Mouse (Mus musculus) myocyte (in vitro differentiated cells): ENCODE measurements around the gene Gramd1b. TPM values are rescaled to one million over a fixed set of nuclear protein-coding genes. Genes with fewer than 3 reads are reported as not detected.

ENCODE experiments used
- H3K27me3 ChIP-seq: one replicate; pipeline ENCODE4 v1.6.1; 2011; ENCODE audit not compliant: control insufficient read depth, insufficient read depth, insufficient read length
- H3K36me3 ChIP-seq: one replicate; pipeline ENCODE4 v1.6.1; 2011; ENCODE audit not compliant: control insufficient read depth, insufficient read depth
- H3K4me2 ChIP-seq: one replicate; pipeline ENCODE4 v1.6.1; 2011; ENCODE audit warnings: low read depth, control low read depth
- H3K4me3 ChIP-seq: one replicate; pipeline ENCODE4 v1.5.1; 2011; ENCODE audit warnings: mild to moderate bottlenecking, control low read depth, moderate library complexity
- H3K79me2 ChIP-seq: one replicate; pipeline ENCODE4 v1.6.1; 2011; ENCODE audit not compliant: control insufficient read depth, insufficient read depth
- H3ac ChIP-seq: one replicate; pipeline ENCODE4 v1.6.1; 2011; ENCODE audit not compliant: control insufficient read depth, insufficient read length
- CEBPB ChIP-seq: IDR thresholded peaks from 2 replicates; pipeline ENCODE4 v1.6.1; 2011; ENCODE audit warnings: mild to moderate bottlenecking, moderate library complexity; ENCODE audit not compliant: poor library complexity, insufficient read depth, severe bottlenecking
- E2F4 ChIP-seq: IDR thresholded peaks from one replicate; pipeline ENCODE4 v1.6.1; 2011; ENCODE audit warnings: mild to moderate bottlenecking, control low read depth, moderate library complexity; ENCODE audit not compliant: insufficient read depth
- MAX ChIP-seq: IDR thresholded peaks from one replicate; pipeline ENCODE4 v1.6.1; 2011; ENCODE audit warnings: low read depth, mild to moderate bottlenecking, control low read depth
- MYOD1 ChIP-seq, 3 experiments: IDR thresholded peaks; one replicate each; pipeline ENCODE4 v1.6.1; 2011; ENCODE audit warnings: control low read depth in 2 of 3, low read depth in 2 of 3, mild to moderate bottlenecking in 2 of 3, moderate library complexity in 1 of 3; ENCODE audit not compliant: insufficient read length in 2 of 3, control insufficient read depth in 1 of 3
- MYOG ChIP-seq, 3 experiments: IDR thresholded peaks; one replicate each; pipeline ENCODE4 v1.6.1; 2011; ENCODE audit warnings: control low read depth in 2 of 3, low read depth in 2 of 3, mild to moderate bottlenecking in 2 of 3; ENCODE audit not compliant: insufficient read length in 2 of 3, control insufficient read depth in 1 of 3, insufficient read depth in 1 of 3
- POLR2A ChIP-seq: IDR thresholded peaks from one replicate; pipeline ENCODE4 v1.6.1; 2011; ENCODE audit warnings: low read depth, mild to moderate bottlenecking, control low read depth, moderate library complexity; ENCODE audit not compliant: insufficient read length
- POLR2AphosphoS2 ChIP-seq: IDR thresholded peaks from one replicate; pipeline ENCODE4 v1.6.1; 2011; ENCODE audit warnings: low read depth, control low read depth; ENCODE audit not compliant: insufficient read length
- REST ChIP-seq: IDR thresholded peaks from one replicate; pipeline ENCODE4 v1.6.1; 2011; ENCODE audit warnings: mild to moderate bottlenecking, control low read depth, moderate library complexity; ENCODE audit not compliant: insufficient read depth, insufficient read length
- SRF ChIP-seq: IDR thresholded peaks from one replicate; pipeline ENCODE4 v1.6.1; 2011; ENCODE audit warnings: low read depth; ENCODE audit not compliant: control insufficient read depth, insufficient read length
- TCF12 ChIP-seq: IDR thresholded peaks from one replicate; pipeline ENCODE4 v1.6.1; 2011; ENCODE audit warnings: mild to moderate bottlenecking, control low read depth; ENCODE audit not compliant: poor library complexity, insufficient read depth, severe bottlenecking
- TCF3 ChIP-seq: IDR thresholded peaks from one replicate; pipeline ENCODE4 v1.6.1; 2011; ENCODE audit warnings: low read depth, control low read depth; ENCODE audit not compliant: insufficient read length
- USF1 ChIP-seq: IDR thresholded peaks from one replicate; pipeline ENCODE4 v1.6.1; 2011; ENCODE audit warnings: low read depth, mild to moderate bottlenecking, control low read depth, moderate library complexity
- polyA plus RNA-seq: library from polyadenylated mRNA; unstranded; fragments of >200 nt; fragmentation: generic; extraction: Trizol; gene quantifications from one replicate; pipeline ENCODE4 v1.2.1, GENCODE M21; 2012; ENCODE audit warnings: missing spikeins

The Gramd1b gene
- polyA plus RNA-seq, 1 experiment: 33.9 TPM

DNA sequence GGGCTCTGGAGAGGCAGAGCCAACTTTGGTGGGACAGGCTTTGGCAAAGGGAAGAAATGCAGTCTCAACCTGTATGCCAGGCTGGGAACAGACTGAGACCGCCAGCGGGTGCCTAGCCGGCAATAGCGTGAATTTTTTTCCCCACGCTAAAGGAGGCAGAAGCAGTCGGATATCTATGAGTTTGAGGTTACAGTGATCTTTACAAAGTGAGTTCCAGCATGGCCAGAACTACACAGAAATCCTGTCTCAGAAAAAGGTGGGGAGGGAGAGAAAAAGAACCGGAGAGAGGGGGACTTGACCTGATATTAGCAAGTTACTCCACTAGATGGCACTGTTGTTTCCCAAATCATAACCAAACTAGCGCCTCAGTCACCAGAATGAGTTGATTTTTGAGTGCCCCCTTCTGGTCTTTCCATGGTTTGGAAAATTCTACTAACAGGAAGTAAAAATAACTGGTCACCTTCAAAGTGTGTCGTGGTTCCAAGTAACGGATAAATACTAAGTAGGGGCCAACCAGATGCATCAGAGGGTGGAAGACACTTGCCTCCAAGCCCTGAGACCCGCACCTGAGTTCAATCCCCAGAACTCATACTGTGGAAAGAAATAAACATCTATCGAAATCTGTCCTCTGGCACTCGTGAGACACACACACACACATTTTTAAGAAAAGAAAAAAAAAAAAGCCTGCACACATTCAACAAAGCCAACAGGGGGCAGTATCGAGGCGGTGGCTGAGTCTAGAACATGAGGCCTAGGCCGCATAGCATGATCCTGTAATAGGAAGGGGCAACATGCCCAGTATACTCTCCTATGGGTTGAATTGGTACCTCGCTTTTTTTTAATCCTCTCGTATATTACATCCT is 116.0 kb downstream of the Gramd1b start:
- TF ChIP-seq TCF12 (no peak), MYOG (IDR thresholded peaks at IDR 0.05; ENCODE audit: control insufficient read depth in 1 of 3, insufficient read depth in 1 of 3, insufficient read length in 2 of 3, low read depth in 2 of 3) (no peak), USF1 (no peak)
- Histone ChIP-seq H3K27me3 (no peaks in the 10 kb centered on the region), H3K4me3 (peak overlapping the region; percentile 21), H3K79me2 (no peaks in the 10 kb centered on the region), H3K4me2 (peak overlapping the region; percentile 49), H3K36me3 (no peaks in the 10 kb centered on the region), H3ac (no peak overlapping the region)

DNA sequence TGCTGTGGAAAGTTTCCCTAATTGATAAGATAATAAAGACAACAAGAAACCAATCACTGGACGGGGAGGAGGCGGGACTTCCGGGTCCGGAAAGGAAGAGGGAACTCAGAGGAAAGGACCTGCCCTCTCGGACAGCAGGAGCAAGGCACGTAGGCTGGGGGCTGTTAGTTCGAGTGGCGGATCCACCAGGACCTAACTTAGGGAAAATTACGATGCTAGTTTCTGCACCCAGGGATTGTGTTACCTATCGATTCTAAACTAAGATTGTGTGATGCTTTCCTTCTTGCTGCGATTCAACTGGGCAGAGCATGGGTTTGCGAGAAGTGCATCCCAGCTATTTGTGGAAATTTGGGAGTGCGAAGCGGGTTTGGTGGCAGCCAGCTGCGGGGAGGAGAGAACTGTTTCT is 116.7 kb downstream of the Gramd1b start:
- no peaks in the 10 kb centered on the region for H3K36me3 ChIP-seq
- TF ChIP-seq TCF3: no peak
- no peak for TF ChIP-seq CEBPB
- no peak for TF ChIP-seq E2F4
- TF ChIP-seq REST: no peak
- TF ChIP-seq MYOG (IDR thresholded peaks at IDR 0.05; ENCODE audit: control insufficient read depth in 1 of 3, insufficient read depth in 1 of 3, insufficient read length in 2 of 3, low read depth in 2 of 3): no peak
- TF ChIP-seq POLR2A: peak; percentile 21
- no peak for TF ChIP-seq SRF
- TF ChIP-seq USF1: no peak
- H3K4me2 ChIP-seq: peak overlapping the region; percentile 49
- no peaks in the 10 kb centered on the region for H3K79me2 ChIP-seq
- no peak overlapping the region for H3ac ChIP-seq
- peak overlapping the region; percentile 21 for H3K4me3 ChIP-seq
- H3K27me3 ChIP-seq: no peaks in the 10 kb centered on the region

DNA sequence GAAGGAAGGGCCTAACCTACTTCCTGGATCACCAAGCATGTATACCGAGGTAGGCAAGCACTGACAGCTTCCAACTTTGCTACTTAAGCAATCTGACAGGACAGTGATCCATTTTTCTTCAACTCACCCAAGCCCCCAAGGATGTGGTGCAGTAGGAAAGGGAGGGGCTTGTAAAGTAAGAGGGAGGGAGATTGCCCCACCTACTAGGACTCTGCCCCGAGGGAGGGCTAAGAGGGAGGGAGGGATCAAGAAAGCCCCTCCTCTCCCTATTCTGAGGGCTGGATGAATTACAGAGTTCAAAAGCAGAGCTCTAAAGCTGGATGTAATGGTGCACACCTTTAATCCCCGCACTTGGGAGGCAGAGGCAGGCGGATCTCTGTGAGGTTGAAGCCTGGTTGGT is 117.6 kb downstream of the Gramd1b start:
- TF ChIP-seq E2F4 (no peak), USF1 (no peak), TCF3 (no peak), MAX (no peak), MYOD1 (IDR thresholded peaks at IDR 0.05; ENCODE audit: control insufficient read depth in 1 of 3, insufficient read length in 2 of 3, low read depth in 2 of 3) (no peak), POLR2AphosphoS2 (no peak), POLR2A (no peak), TCF12 (no peak), SRF (no peak), REST (no peak), MYOG (IDR thresholded peaks at IDR 0.05; ENCODE audit: control insufficient read depth in 1 of 3, insufficient read depth in 1 of 3, insufficient read length in 2 of 3, low read depth in 2 of 3) (no peak), CEBPB (no peak)
- H3K36me3 ChIP-seq: no peaks in the 10 kb centered on the region
- H3K4me3 ChIP-seq: no peak overlapping the region
- H3K4me2 ChIP-seq: no peak overlapping the region
- H3K27me3 ChIP-seq: no peaks in the 10 kb centered on the region
- H3ac ChIP-seq: no peak overlapping the region
- no peaks in the 10 kb centered on the region for H3K79me2 ChIP-seq

DNA sequence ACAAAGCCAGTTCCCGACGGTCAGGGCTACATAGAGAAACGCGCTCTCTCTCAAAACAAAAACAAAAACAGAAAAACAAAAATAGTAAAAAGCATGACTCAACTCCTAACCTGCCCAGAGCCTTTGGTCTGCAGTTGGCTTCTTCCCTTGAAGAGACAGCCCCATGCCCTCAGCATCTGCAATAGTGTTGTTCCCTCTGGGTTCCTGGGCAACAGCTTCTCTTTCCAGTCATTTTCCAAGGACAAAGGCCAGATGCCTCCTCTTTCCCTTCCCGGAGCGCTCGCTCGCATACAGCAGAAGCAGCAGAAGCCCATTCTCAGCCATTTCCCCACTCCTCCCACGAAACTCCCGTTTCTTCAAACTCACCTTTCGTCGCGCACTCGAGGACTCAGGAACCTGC is 118.3 kb downstream of the Gramd1b start:
- Histone ChIP-seq H3K4me2 (no peak overlapping the region), H3K36me3 (no peaks in the 10 kb centered on the region), H3ac (no peak overlapping the region), H3K27me3 (no peaks in the 10 kb centered on the region), H3K4me3 (no peak overlapping the region), H3K79me2 (no peaks in the 10 kb centered on the region)
- no peak for TF ChIP-seq MYOD1 (IDR thresholded peaks at IDR 0.05; ENCODE audit: control insufficient read depth in 1 of 3, insufficient read length in 2 of 3, low read depth in 2 of 3)
- no peak for TF ChIP-seq MAX
- TF ChIP-seq TCF12: no peak
- TF ChIP-seq SRF: no peak
- no peak for TF ChIP-seq POLR2AphosphoS2
- TF ChIP-seq MYOG (IDR thresholded peaks at IDR 0.05; ENCODE audit: control insufficient read depth in 1 of 3, insufficient read depth in 1 of 3, insufficient read length in 2 of 3, low read depth in 2 of 3): no peak
- no peak for TF ChIP-seq CEBPB
- no peak for TF ChIP-seq REST
- no peak for TF ChIP-seq POLR2A
- no peak for TF ChIP-seq USF1
- no peak for TF ChIP-seq TCF3
- no peak for TF ChIP-seq E2F4

DNA sequence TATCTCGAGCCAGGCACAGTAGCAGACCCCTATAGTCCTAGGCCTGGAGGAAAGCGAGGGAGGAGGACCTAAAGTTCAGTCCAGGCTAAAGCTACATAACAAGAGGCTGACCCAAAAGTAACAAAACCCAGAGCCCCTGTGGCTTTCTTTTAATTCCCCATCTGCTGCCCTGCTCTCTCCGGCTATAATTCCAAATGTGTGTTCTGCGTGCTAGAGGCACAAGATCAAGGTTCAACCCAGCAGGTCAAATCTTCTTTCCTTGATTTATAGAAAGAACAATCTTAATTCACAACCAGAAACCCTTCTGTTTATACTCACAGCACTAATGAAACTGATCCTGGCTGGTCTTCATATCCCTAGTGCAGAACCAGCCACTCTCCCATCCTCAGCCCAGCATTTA is 118.9 kb downstream of the Gramd1b start:
- no peaks in the 10 kb centered on the region for H3K36me3 ChIP-seq
- H3K4me3 ChIP-seq: no peak overlapping the region
- H3K4me2 ChIP-seq: no peak overlapping the region
- H3ac ChIP-seq: no peak overlapping the region
- no peaks in the 10 kb centered on the region for H3K27me3 ChIP-seq
- H3K79me2 ChIP-seq: no peaks in the 10 kb centered on the region
- TF ChIP-seq E2F4 (no peak), POLR2A (no peak), USF1 (no peak), MAX (no peak), SRF (no peak), REST (no peak), TCF12 (no peak), MYOD1 (IDR thresholded peaks at IDR 0.05; ENCODE audit: control insufficient read depth in 1 of 3, insufficient read length in 2 of 3, low read depth in 2 of 3) (no peak), MYOG (IDR thresholded peaks at IDR 0.05; ENCODE audit: control insufficient read depth in 1 of 3, insufficient read depth in 1 of 3, insufficient read length in 2 of 3, low read depth in 2 of 3) (no peak), CEBPB (no peak), TCF3 (no peak), POLR2AphosphoS2 (no peak)
